Mouse (Mus musculus): Measurements from ENCODE around the gene Krtap4-6. TPM values are rescaled to one million over a fixed set of nuclear protein-coding genes. Genes with fewer than 3 reads are reported as not detected.

Gene Krtap4-6
- total and polyA plus RNA-seq, 3 experiments: not detected

DNA sequence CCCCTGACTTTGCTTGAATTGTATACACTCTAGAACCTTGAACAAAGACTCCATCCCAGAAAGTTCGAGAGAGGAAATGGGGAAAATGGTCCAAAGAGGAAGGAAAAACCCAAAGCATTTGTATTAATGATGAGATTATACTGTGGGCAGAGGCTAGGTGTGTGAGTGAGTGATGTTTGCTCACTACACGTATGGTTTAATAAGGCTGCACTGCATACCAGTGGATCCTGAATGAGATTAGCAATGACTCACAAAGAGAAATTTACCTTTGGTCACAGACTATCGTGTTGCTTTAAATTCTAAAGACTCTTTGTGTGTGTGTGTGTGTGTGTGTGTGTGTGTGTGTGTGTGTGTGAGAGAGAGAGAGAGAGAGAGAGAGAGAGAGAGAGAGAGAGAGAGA lies 34.9 kb downstream of the Krtap4-6 start:
- Histone ChIP-seq H3K4me3 (ENCODE audit: control insufficient read depth in 1 of 2, insufficient read depth in 1 of 2, low read depth in 2 of 2, low read length in 2 of 2) (no peak overlapping the region), H3K79me2 (ENCODE audit: control insufficient read depth, insufficient read depth, low read length, poor library complexity) (no peaks in the 10 kb centered on the region), H3K27me3 (ENCODE audit: control insufficient read depth in 1 of 2, insufficient read depth in 2 of 2, low read length in 2 of 2) (no peaks in the 10 kb centered on the region), H3K9me3 (replicated peaks; ENCODE audit: insufficient read depth, low read length) (no peaks in the 10 kb centered on the region), H3K36me3 (ENCODE audit: control insufficient read depth in 1 of 2, insufficient read depth in 2 of 2, low read length in 2 of 2) (no peaks in the 10 kb centered on the region), H3K27ac (ENCODE audit: control insufficient read depth, low read depth, low read length) (no peak overlapping the region), H3K9ac (ENCODE audit: control insufficient read depth, low read depth, low read length, poor library complexity, severe bottlenecking) (no peak overlapping the region), H3K4me1 (ENCODE audit: control insufficient read depth in 1 of 2, insufficient read depth in 2 of 2, low read length in 2 of 2) (no peaks in the 10 kb centered on the region)
- no peak for DNase-seq (ENCODE audit: low read depth, low spot score)
- no peak for TF ChIP-seq ZMIZ1 (IDR thresholded peaks at IDR 0.05; ENCODE audit: low read depth, low read length)
- TF ChIP-seq MYB (IDR thresholded peaks at IDR 0.05; ENCODE audit: low read depth, low read length): no peak
- no peak for TF ChIP-seq MAX (IDR thresholded peaks at IDR 0.05; ENCODE audit: low read length)
- no peak for TF ChIP-seq SIN3A (IDR thresholded peaks at IDR 0.05; ENCODE audit: low read length)
- TF ChIP-seq RCOR1 (IDR thresholded peaks at IDR 0.05; ENCODE audit: low read depth, low read length): no peak
- no peak for TF ChIP-seq MAFK (IDR thresholded peaks at IDR 0.05; ENCODE audit: borderline replicate concordance, low read depth, low read length)
- no peak for TF ChIP-seq KAT2A (conservative IDR thresholded peaks at IDR 0.05; ENCODE audit: low read depth, low read length)
- TF ChIP-seq MYC (IDR thresholded peaks at IDR 0.05; ENCODE audit: low read depth, low read length): no peak
- TF ChIP-seq NELFE (IDR thresholded peaks at IDR 0.05; ENCODE audit: low read depth, low read length): no peak
- no peak for TF ChIP-seq NRF1 (IDR thresholded peaks at IDR 0.05; ENCODE audit: insufficient read depth, low read depth, low read length, poor library complexity, severe bottlenecking)
- TF ChIP-seq UBTF (IDR thresholded peaks at IDR 0.05; ENCODE audit: borderline replicate concordance, insufficient read depth, low read depth, low read length): no peak

DNA sequence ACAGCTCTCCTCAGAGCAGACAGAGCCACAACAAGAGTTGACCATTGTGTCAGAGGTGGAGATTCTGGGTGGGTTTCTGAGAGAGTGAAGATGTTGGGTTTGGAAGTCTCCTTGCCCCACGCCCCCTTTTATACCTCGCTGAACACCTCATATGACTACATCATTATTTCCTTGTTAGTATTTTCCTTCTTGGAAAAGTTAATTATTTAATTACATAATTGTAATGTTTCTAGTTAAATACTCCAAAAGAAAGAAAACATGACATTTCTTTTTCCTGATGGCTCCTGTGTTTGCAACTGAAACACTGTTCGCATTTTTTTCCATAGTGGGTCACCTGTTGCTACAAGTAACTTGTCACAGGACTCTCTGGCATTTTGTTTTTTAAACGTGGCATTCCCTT lies 37.6 kb downstream of the Krtap4-6 start, which contains the start of gene Krtap4-1:
Gene Krtap4-1, minus strand, starts transcription at position 101 of the 400 bp plus-strand sequence.
- Histone ChIP-seq H3K9ac (ENCODE audit: control insufficient read depth, low read depth, low read length, poor library complexity, severe bottlenecking) (no peak within 1 kb of the TSS), H3K9me3 (replicated peaks; ENCODE audit: insufficient read depth, low read length) (no peaks in the 10 kb centered on the region), H3K79me2 (ENCODE audit: control insufficient read depth, insufficient read depth, low read length, poor library complexity) (no peaks in the 10 kb centered on the region), H3K27ac (ENCODE audit: control insufficient read depth, low read depth, low read length) (no peak within 1 kb of the TSS), H3K4me1 (ENCODE audit: control insufficient read depth in 1 of 2, insufficient read depth in 2 of 2, low read length in 2 of 2) (no peaks in the 10 kb centered on the region), H3K36me3 (ENCODE audit: control insufficient read depth in 1 of 2, insufficient read depth in 2 of 2, low read length in 2 of 2) (no peaks in the 10 kb centered on the region), H3K4me3 (ENCODE audit: control insufficient read depth in 1 of 2, insufficient read depth in 1 of 2, low read depth in 2 of 2, low read length in 2 of 2) (no peak within 1 kb of the TSS), H3K27me3 (ENCODE audit: control insufficient read depth in 1 of 2, insufficient read depth in 2 of 2, low read length in 2 of 2) (0 out of 4 replicates have a peak, but pooled peaks cover 0 to 1% of the 10 kb centered on the region in 2 experiments)
- TF ChIP-seq USF1 (IDR thresholded peaks at IDR 0.05; ENCODE audit: low read depth, low read length) (no peak), MYB (IDR thresholded peaks at IDR 0.05; ENCODE audit: low read depth, low read length) (no peak), GATA1 (IDR thresholded peaks at IDR 0.05; ENCODE audit: low read depth, low read length) (no peak), MAFK (IDR thresholded peaks at IDR 0.05; ENCODE audit: borderline replicate concordance, low read depth, low read length) (no peak), MAX (IDR thresholded peaks at IDR 0.05; ENCODE audit: low read length) (no peak), RAD21 (IDR thresholded peaks at IDR 0.05; ENCODE audit: low read depth, low read length) (no peak), ELF1 (IDR thresholded peaks at IDR 0.05; ENCODE audit: low read depth, low read length) (no peak)
- no peak for DNase-seq (ENCODE audit: low read depth, low spot score)
